In the genomic region with DNA sequence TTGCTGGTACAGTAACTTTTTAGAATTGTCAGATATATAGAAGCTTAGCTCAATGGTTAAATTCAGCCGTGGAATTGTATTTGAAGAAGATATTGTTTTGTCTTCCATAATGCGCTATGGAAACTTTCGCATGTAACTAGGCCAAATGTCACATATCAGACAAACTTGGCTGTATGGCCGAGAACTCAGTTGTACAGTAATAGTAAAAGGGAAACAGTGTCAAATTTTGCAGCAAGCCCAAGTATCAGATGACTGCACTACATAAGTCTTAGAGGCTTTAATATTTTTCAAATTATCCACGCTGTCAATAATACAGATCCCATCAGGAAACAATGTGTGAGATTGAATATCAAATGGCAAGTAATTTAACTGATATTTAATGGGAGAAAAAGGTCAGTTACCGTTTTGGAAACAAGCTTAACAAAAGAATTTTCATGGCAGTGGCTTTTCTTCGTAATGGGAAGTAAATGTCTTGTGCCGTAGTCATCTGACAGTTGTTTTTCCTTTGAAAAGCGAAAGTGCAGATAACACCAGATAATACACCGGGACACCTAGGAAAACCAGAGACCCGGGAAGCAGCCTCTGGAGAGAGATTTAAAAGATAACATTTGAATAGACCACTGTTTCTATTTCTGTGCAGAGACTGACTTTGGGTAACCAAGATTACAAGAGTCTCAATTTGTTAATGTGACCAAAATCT, we compare ENCODE assay signal across 7 mouse cellular contexts. TPM values are rescaled to one million over a fixed set of nuclear protein-coding genes. Genes with fewer than 3 reads are reported as not detected.
DNase-seq lines count a peak whose midpoint lies in the region; ATAC-seq and TF ChIP-seq lines count a peak whose summit lies in the region.

No protein-coding gene starts in this region.

- intact Hi-C loops in gastrocnemius, postnatal 14 days (cut with DNase I; ENCODE audit: low total_unique reads), result no loop called here

- H3K4me1 ChIP-seq in spleen, adult 2 months (ENCODE audit: control insufficient read depth, insufficient read depth, insufficient read length), result peaks cover 7% of the 10 kb centered on the region
- H3K4me1 ChIP-seq in embryonic facial prominence, embryonic 15.5 days, result peaks cover 14% of the 10 kb centered on the region; the same call in 1 of the 2 replicates
- H3K4me1 ChIP-seq in limb, embryonic 13.5 days, result peaks cover 18% of the 10 kb centered on the region
- peaks cover 4% of the 10 kb centered on the region; the same call in 1 of the 2 replicates for H3K4me1 ChIP-seq in stomach, embryonic 16.5 days (ENCODE audit: control insufficient read depth, insufficient read depth, low read length)

- DNase-seq in spleen, adult 2 months (ENCODE audit: low read depth in 1 of 2, low spot score in 2 of 2), result peak in 1 of 2 experiments; percentile 11
- DNase-seq in spleen, postnatal 36 days (ENCODE audit: low spot score in 2 of 2), result no peak
- no peak for DNase-seq in ovary, adult 18-20 months (ENCODE audit: low spot score)
- no peak for DNase-seq in gastrocnemius, postnatal 14 days

- peak overlapping the region; percentile 95; the same call in 1 of the 2 replicates for H3K27ac ChIP-seq in spleen, adult 2 months (ENCODE audit: insufficient read depth, low read length)
- H3K27ac ChIP-seq in embryonic facial prominence, embryonic 15.5 days (replicated peaks), result no peak overlapping the region
- H3K27ac ChIP-seq in limb, embryonic 13.5 days, result no peak overlapping the region
- H3K27ac ChIP-seq in stomach, embryonic 16.5 days (ENCODE audit: low read length), result no peak overlapping the region

- peak overlapping the region; percentile 91 for H3K4me3 ChIP-seq in spleen, adult 2 months (ENCODE audit: extremely low read depth, insufficient read depth, insufficient read length)
- peak overlapping the region; percentile 97 for H3K4me3 ChIP-seq in embryonic facial prominence, embryonic 15.5 days (replicated peaks)
- peak overlapping the region; percentile 94 for H3K4me3 ChIP-seq in limb, embryonic 13.5 days
- peak overlapping the region; percentile 96 for H3K4me3 ChIP-seq in stomach, embryonic 16.5 days (replicated peaks; ENCODE audit: low read length)

- H3K27me3 ChIP-seq in spleen, adult 2 months (ENCODE audit: control insufficient read depth, insufficient read depth, low read length), result no peaks in the 10 kb centered on the region
- H3K27me3 ChIP-seq in embryonic facial prominence, embryonic 15.5 days, result no peaks in the 10 kb centered on the region
- H3K27me3 ChIP-seq in limb, embryonic 13.5 days, result no peaks in the 10 kb centered on the region
- no peaks in the 10 kb centered on the region for H3K27me3 ChIP-seq in stomach, embryonic 16.5 days (ENCODE audit: control insufficient read depth, insufficient read depth, low read length)

- no peak for TF ChIP-seq POLR2A in spleen, adult 2 months (IDR thresholded peaks at IDR 0.05; ENCODE audit: low read depth, low read length)

- peak overlapping the region; percentile 59 for H3K4me2 ChIP-seq in embryonic facial prominence, embryonic 15.5 days (replicated peaks)
- H3K4me2 ChIP-seq in limb, embryonic 13.5 days (replicated peaks), result peak overlapping the region; percentile 77
- peak overlapping the region; percentile 78 for H3K4me2 ChIP-seq in stomach, embryonic 16.5 days (ENCODE audit: low read depth, low read length)

- 4% methylated on average over 11 of the region's 11 CpGs for WGBS in spleen, adult 2 months
- 23% methylated on average over 11 of the region's 11 CpGs for WGBS in embryonic facial prominence, embryonic 15.5 days
- WGBS in limb, embryonic 13.5 days, result 33% methylated on average over 11 of the region's 11 CpGs
- WGBS in stomach, embryonic 16.5 days, result 13% methylated on average over 11 of the region's 11 CpGs

- ATAC-seq in embryonic facial prominence, embryonic 15.5 days (ENCODE audit: insufficient number of reproducible peaks, low FRiP score, low TSS enrichment, low read depth), result no peak
- ATAC-seq in limb, embryonic 13.5 days (ENCODE audit: low FRiP score, low read depth), result no peak
- ATAC-seq in stomach, embryonic 16.5 days (ENCODE audit: insufficient read depth, low FRiP score), result no peak

- H3K9ac ChIP-seq in embryonic facial prominence, embryonic 15.5 days, result no peak overlapping the region
- peak overlapping the region; percentile 93 for H3K9ac ChIP-seq in limb, embryonic 13.5 days
- peak overlapping the region; percentile 94 for H3K9ac ChIP-seq in stomach, embryonic 16.5 days (ENCODE audit: low read length)

- H3K9me3 ChIP-seq in embryonic facial prominence, embryonic 15.5 days (replicated peaks), result no peaks in the 10 kb centered on the region
- H3K9me3 ChIP-seq in limb, embryonic 13.5 days, result no peaks in the 10 kb centered on the region
- no peaks in the 10 kb centered on the region for H3K9me3 ChIP-seq in stomach, embryonic 16.5 days (replicated peaks; ENCODE audit: control insufficient read depth, low read length)

- no peak for TF ChIP-seq CTCF in spleen, adult 2 months (IDR thresholded peaks at IDR 0.05; ENCODE audit: extremely low read depth, insufficient read depth, insufficient read length, insufficient replicate concordance)

- H3K36me3 ChIP-seq in spleen, adult 2 months (ENCODE audit: control insufficient read depth, insufficient read depth, low read length), result peaks cover 1% of the 10 kb centered on the region; the same call in 1 of the 2 replicates
- no peaks in the 10 kb centered on the region for H3K36me3 ChIP-seq in embryonic facial prominence, embryonic 15.5 days
- H3K36me3 ChIP-seq in limb, embryonic 13.5 days, result no peaks in the 10 kb centered on the region
- no peaks in the 10 kb centered on the region for H3K36me3 ChIP-seq in stomach, embryonic 16.5 days (ENCODE audit: control insufficient read depth, insufficient read depth, low read length)

RNA-seq across cellular contexts. Expression of gene Fnip1, which starts 1.1 kb away (rescaled TPM):
- 1.1 and 1.2 TPM in 2 replicates for polyA plus RNA-seq in spleen, adult 2 months (2012; rRNA removed)
- 9.9 and 10.6 TPM in 2 replicates for polyA plus RNA-seq in embryonic facial prominence, embryonic 15.5 days (2015; fragmentation: Nextera tagmentation; extraction: Ambion mirVana)
- polyA plus RNA-seq in limb, embryonic 13.5 days (2015; fragmentation: Nextera tagmentation; extraction: Ambion mirVana), result 10.3 and 11.6 TPM in 2 replicates
- 12.4 and 13.4 TPM in 2 replicates for polyA plus RNA-seq in stomach, embryonic 16.5 days (2015; fragmentation: Nextera tagmentation; extraction: Ambion mirVana)
- total RNA-seq in gastrocnemius, postnatal 14 days (2021), result 10 to 100 TPM; 17.6 to 20.0 TPM
